Mouse (Mus musculus) olfactory bulb, adult 2 months (tissue): ENCODE data around the gene Gm21885.

Experiments
- CTCF ChIP-seq: fragments of 200-500 bp; IDR thresholded peaks from 2 replicates; pipeline ENCODE4 v1.5.1; 2012; ENCODE audit warnings: low read depth, mild to moderate bottlenecking, low read length, moderate library complexity; ENCODE audit not compliant: insufficient read depth
- POLR2A ChIP-seq: fragments of 200-500 bp; IDR thresholded peaks from 2 replicates; pipeline ENCODE4 v1.6.1; 2012; ENCODE audit warnings: mild to moderate bottlenecking, low read depth, low read length, moderate library complexity; ENCODE audit not compliant: insufficient read depth

DNA sequence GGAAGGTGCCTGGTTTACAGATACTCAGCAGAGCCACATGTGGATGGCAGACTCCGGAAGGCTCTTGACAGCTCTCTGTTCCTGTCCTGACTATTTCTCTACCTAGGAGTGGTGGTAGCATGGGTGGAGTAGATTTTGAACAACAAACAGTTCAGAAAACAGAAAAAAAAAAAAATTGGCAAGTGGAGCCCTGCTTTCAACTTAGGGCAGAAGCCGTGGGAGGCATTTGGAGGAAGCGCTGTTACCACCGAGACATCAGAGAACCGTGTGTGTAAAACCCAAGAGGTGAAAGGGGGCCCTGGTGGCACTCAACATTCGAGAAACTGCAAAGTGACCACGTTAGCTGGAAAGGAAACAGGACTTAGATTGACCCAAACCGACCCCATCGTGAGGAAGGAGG, 28.5 kb upstream of the Gm21885 start:
- TF ChIP-seq CTCF (no peak), POLR2A (no peak)
